Mouse (Mus musculus): ENCODE measurements around the gene Gpr150. TPM values are rescaled to one million over a fixed set of nuclear protein-coding genes. Genes with fewer than 3 reads are reported as not detected.

Gene Gpr150
- polyA plus RNA-seq, 2 experiments, result 0.04 to 0.08 TPM

GRCm38 (mm10) chr13:76014511-76014910 is 42.3 kb downstream of the Gpr150 start:
- DNase-seq (ENCODE audit: low spot score), result no peak
- whole genome bisulfite sequencing, result 85% methylated on average over 2 of the region's 2 CpGs
- no peaks in the 10 kb centered on the region; the same call in 1 of the 2 replicates for H3K36me3 ChIP-seq (ENCODE audit: control insufficient read depth, insufficient read depth, low read length)
- H3K4me2 ChIP-seq (replicated peaks; ENCODE audit: low read depth, low read length, severe bottlenecking), result no peak overlapping the region
- H3K4me1 ChIP-seq (ENCODE audit: control insufficient read depth, insufficient read depth, low read length), result peaks cover 4% of the 10 kb centered on the region
- H3K27ac ChIP-seq (replicated peaks; ENCODE audit: low read depth, low read length), result no peak overlapping the region
- H3K9me3 ChIP-seq (ENCODE audit: control insufficient read depth, low read length), result no peaks in the 10 kb centered on the region
- no peak for ATAC-seq (ENCODE audit: low FRiP score, low read depth)
- no peaks in the 10 kb centered on the region for H3K27me3 ChIP-seq (ENCODE audit: control insufficient read depth, insufficient read depth, low read length)
- no peak for TF ChIP-seq POLR2A (IDR thresholded peaks at IDR 0.05; ENCODE audit: borderline replicate concordance, extremely low read depth, insufficient read depth, insufficient read length)
- no peak overlapping the region for H3K4me3 ChIP-seq (replicated peaks; ENCODE audit: low read length)
- no peak overlapping the region for H3K9ac ChIP-seq (ENCODE audit: low read depth, low read length, severe bottlenecking)

Other genes starting within 250 kb of the Gpr150 start
- 27.4 and 28.0 TPM in 2 replicates for gene Glrx, start 217.1 kb downstream of the Gpr150 start, polyA plus RNA-seq (2012; rRNA removed)
- gene Glrx, start 217.1 kb downstream of the Gpr150 start, polyA plus RNA-seq (2014; fragmentation: Nextera tagmentation; extraction: Ambion mirVana), result 43.0 and 50.1 TPM in 2 replicates
- 30.7 and 31.7 TPM in 2 replicates for gene Rhobtb3, start 113.1 kb downstream of the Gpr150 start, polyA plus RNA-seq (2012; rRNA removed)
- 53.3 and 56.7 TPM in 2 replicates for gene Rhobtb3, start 113.1 kb downstream of the Gpr150 start, polyA plus RNA-seq (2014; fragmentation: Nextera tagmentation; extraction: Ambion mirVana)
- 0.24 TPM in 1 of 2 replicates, not detected in the other for gene Spata9, start 89.8 kb downstream of the Gpr150 start, polyA plus RNA-seq (2012; rRNA removed)
- 0.28 and 0.50 TPM in 2 replicates for gene Spata9, start 89.8 kb downstream of the Gpr150 start, polyA plus RNA-seq (2014; fragmentation: Nextera tagmentation; extraction: Ambion mirVana)
- 8.6 and 11.0 TPM in 2 replicates for gene Rfesd, start 38.3 kb downstream of the Gpr150 start, polyA plus RNA-seq (2012; rRNA removed)
- gene Rfesd, start 38.3 kb downstream of the Gpr150 start, polyA plus RNA-seq (2014; fragmentation: Nextera tagmentation; extraction: Ambion mirVana), result 20.6 and 21.3 TPM in 2 replicates
- 8.9 and 10.1 TPM in 2 replicates for gene Arsk, start 41.7 kb upstream of the Gpr150 start, polyA plus RNA-seq (2012; rRNA removed)
- gene Arsk, start 41.7 kb upstream of the Gpr150 start, polyA plus RNA-seq (2014; fragmentation: Nextera tagmentation; extraction: Ambion mirVana), result 10.4 and 10.8 TPM in 2 replicates
- 17.9 and 20.5 TPM in 2 replicates for gene Ttc37, start 41.7 kb upstream of the Gpr150 start, polyA plus RNA-seq (2012; rRNA removed)
- gene Ttc37, start 41.7 kb upstream of the Gpr150 start, polyA plus RNA-seq (2014; fragmentation: Nextera tagmentation; extraction: Ambion mirVana), result 21.5 and 22.3 TPM in 2 replicates
- not detected in 2 replicates for gene Fam81b, start 248.1 kb upstream of the Gpr150 start, polyA plus RNA-seq (2012; rRNA removed)
- gene Fam81b, start 248.1 kb upstream of the Gpr150 start, polyA plus RNA-seq (2014; fragmentation: Nextera tagmentation; extraction: Ambion mirVana), result not detected in 2 replicates